Mouse (Mus musculus): ENCODE measurements around the gene Scaper.

The Scaper gene

DNA sequence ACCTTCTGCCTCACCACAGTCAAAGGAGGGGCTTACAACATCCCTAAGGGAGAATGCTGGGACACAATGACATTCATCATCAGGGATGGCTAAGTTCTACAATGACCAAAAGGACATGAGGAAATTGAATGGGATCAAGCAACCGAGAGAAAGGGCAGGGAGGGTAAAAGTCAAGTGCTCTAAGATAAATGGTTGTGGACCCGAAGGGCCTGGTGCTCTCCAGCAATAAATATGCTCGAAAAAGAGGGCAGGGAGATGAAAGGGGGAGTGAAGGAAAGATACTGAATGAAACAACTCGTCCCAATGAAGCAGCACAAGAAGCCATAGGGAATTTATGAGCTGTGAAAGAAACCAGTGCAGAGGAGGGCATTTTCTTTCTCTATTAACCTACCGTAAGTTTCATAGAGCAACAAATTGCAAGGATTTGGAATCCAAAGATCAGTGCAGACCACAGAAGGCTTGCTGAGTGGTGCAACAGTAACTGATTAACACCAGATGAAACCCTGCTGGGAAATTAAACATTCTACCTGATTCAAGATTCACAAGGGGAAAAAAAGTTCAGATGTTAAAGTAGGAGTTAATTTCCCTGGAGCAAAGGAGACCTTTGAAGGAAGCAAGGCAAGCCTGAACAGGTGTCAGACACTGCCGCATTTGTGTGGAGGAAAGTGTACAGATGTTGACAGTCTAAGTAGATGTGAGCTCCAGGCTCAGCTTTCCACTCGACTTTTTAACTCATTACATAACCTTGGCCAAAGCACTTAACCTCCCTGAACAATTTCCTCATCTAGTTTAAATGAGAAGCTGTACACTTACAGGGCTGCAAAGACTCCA is 329.0 kb downstream of the Scaper start:
- no peak for DNase-seq (ENCODE audit: low read depth in 1 of 2, low spot score in 2 of 2)

DNA sequence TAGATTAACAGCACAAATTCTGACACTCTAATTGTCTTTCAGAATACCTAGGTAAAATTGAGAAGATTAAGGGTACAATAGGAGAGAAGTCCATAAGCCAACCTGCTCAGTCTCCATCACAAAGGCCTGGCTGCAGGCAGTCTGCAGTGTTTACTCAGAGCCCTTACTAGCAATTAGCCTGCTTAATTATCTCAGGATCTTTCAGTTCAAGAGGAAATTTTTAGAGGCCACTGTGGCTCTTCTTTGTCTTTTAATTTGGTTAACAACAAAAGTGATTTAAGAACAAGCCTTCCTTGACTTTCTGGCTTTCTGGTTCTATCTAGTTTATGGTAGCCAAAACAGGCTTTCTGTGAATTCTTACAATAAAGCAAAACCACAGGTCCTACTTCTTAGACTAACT is 339.3 kb downstream of the Scaper start:
- no peak for DNase-seq (ENCODE audit: low read depth in 1 of 2, low spot score in 2 of 2)

DNA sequence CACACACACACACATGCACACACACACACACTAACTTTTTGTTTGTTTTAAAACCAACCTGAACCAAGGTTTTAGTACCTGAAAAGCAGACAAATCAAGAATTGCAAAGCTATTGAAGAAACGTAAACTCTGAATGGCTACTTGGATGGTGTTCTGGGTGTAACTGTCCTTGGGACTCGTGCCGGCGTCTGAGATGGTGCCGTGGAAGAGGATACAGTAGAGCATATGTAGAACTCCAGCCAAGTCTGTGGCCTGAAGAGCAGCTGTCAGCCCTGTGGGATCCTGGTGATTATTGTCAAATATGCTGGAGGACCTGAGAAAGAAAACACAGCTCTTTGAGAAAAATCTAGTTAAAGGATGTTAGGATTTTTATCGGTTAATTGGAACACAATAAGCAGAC is 351.8 kb downstream of the Scaper start:
- no peak for DNase-seq (ENCODE audit: low read depth in 1 of 2, low spot score in 2 of 2)

DNA sequence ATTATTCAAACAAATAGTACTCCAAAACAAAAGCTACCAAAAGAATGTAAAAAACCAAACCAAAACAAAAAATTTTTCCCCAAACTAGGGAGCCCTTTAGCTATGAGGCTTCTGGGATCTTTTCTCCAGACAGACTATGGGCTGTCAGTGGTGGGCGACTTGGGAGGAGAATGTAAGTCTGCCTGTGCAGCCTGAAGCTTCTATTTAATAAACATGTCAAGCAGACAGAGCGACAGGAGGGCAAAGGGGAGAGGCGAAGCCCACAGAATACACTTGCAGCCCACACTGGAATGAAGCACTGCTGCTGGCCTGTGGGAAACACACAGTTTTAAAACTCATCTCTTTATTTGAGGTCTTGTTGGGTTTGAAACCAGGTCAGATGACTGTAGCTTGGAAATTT is 356.5 kb downstream of the Scaper start:
- no peak for DNase-seq (ENCODE audit: low read depth in 1 of 2, low spot score in 2 of 2)

DNA sequence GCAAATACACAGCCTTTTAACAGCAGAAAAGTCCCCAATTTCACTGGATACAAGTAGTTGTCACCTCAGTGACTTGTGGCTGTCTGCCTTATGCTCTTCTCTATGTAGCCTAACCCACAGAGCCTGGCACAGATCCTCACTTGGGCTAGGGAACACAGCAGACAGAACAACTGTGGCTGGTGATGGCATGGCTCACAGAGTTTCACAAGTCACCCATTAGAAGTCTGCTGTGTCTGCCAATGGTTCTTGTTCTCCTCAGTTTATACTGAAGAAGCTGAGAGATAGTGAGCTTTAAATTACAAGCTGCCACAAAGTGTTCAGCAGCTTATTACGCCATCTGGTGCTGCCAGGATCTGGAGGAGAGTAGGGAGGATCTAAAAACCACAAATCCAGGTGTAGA is 361.3 kb downstream of the Scaper start:
- DNase-seq (ENCODE audit: low read depth in 1 of 2, low spot score in 2 of 2) = no peak

DNA sequence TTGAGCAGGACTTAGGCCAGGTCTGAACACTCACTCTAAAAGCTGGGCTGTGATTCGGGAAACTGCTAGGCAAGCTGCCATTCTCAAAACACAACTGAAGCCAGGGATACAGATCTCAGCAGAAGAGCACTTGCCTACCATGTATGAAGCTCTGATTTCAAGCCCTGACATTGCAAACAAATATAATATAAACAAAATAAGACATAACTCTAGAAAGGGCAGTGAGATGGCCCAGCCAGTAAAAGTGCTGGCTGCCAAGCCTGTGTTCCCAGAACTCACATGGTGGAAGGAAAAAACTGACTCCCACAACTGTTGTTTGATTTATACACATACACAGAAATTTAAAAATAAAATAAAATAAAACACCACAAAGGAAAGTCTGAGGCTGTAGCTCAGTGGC is 366.8 kb downstream of the Scaper start:
- DNase-seq (ENCODE audit: low read depth in 1 of 2, low spot score in 2 of 2) = no peak

DNA sequence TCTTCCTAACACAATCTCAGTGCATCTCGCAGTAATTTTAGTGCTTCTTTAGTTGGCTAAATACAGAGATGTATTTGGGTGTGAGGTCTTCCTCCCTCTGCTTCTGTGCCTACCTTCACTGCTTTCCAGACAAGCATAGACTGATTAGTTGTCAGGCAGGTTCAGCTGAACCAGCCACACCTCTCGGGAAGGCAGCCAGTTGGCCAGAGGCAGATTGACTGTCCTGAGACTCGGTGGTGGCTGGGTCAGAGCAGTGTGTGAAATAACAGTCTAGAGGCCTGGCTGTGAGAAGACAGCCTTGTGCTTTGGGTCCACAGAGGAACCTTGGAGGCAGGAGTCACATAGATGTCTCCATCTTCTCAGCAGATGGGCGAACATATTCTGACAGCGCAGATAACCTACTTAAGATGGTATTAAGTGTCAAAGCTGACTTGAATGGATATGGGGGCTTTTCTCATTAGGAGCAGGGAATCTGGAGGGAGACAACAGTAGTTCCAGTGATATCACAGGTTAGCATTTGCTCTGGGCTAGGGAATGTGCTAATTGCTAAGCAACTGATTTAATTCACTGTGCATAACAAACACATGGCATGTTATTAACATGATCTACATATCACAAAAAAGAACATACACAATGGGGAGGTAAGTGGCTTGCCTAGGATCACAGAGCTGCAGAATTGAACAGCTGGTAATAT is 369.3 kb downstream of the Scaper start:
- no peak for DNase-seq (ENCODE audit: low read depth in 1 of 2, low spot score in 2 of 2)

DNA sequence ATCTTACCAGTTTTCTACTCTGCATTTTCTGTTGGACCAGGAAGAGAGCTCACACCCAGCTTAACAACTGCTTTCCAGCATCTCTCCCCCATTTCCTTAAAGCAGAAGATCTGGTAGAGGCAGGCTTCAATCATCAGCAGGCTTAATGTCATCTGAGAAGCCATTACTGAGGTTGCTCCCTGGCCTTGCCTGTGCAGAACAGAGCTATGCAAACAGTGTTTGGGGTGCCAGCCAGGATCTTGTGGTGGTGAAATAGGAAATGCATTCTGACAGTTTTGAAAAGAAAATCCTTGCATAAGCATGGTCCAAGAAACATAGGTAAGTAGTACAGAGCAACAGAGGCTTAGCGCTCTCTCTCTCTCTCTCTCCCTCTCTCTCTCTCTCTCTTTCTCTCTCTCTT is 377.0 kb downstream of the Scaper start:
- DNase-seq (ENCODE audit: low read depth in 1 of 2, low spot score in 2 of 2) = no peak

DNA sequence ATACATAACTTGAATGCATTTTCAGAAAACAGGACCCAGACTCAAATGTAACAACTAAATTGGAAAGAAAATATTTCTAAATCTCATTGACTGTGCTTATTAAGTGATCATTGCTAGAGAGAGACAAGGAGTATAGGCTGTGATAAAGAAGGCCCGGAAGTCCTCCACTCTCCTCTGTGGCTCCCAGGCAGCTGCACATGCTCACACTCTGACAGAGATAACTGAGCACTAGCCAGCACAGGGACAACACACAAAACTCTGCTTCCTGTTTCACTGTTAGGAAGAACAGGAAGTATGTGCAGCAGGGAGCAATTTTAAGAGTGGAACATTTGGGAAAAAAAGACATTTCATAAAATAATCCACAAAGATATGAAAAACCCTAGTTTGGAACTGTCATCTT is 382.9 kb downstream of the Scaper start:
- DNase-seq (ENCODE audit: low read depth in 1 of 2, low spot score in 2 of 2) = no peak

DNA sequence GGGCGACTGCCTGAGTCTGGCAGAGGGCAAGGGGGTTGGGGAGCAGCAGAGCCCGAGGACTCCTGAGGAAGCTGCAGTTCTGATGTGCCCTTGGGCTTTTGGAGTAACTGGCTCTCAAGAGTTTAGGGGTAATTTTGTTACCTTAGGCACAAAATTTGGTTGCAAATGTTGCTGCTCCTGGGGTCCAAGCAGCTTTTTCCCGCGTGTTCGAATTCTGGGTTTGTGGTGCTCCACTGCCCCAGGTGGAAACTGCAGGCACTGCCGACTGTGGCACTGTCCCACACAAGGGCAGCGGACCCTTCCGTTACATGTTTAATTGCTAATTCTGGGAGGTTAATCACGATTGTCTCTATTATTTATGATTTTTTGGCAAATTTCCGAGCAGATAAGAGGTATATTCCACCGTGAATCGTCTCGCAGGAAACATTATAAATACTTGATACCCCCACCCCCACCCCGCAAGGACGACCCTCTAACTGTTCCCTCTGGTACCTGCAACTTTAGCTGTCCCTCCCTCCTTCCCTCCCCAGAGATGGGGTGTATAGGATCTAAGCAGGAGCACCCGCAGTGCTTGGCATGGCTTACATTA is 388.5 kb downstream of the Scaper start:
- DNase-seq (ENCODE audit: low read depth in 1 of 2, low spot score in 2 of 2) = no peak

DNA sequence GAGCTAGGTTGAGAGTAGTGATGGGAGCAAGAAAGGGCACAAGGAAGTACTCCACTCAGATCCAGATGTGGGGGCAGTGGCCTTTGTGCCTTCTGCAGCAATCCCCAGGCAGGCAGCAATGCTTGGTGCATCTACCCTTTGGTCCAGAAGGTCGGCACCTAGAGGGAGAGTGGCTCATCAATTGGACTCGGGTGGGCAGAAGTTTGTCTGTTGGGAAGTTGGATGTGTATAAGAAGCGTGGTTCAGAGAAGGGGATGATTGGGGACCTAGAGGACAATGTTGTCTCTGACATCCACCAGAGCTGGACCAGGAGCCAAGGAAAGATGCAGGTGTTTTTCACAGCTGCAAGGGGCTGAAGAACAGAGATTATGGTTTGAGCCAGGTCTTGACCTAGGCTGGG is 389.0 kb downstream of the Scaper start:
- DNase-seq (ENCODE audit: low read depth in 1 of 2, low spot score in 2 of 2) = no peak

DNA sequence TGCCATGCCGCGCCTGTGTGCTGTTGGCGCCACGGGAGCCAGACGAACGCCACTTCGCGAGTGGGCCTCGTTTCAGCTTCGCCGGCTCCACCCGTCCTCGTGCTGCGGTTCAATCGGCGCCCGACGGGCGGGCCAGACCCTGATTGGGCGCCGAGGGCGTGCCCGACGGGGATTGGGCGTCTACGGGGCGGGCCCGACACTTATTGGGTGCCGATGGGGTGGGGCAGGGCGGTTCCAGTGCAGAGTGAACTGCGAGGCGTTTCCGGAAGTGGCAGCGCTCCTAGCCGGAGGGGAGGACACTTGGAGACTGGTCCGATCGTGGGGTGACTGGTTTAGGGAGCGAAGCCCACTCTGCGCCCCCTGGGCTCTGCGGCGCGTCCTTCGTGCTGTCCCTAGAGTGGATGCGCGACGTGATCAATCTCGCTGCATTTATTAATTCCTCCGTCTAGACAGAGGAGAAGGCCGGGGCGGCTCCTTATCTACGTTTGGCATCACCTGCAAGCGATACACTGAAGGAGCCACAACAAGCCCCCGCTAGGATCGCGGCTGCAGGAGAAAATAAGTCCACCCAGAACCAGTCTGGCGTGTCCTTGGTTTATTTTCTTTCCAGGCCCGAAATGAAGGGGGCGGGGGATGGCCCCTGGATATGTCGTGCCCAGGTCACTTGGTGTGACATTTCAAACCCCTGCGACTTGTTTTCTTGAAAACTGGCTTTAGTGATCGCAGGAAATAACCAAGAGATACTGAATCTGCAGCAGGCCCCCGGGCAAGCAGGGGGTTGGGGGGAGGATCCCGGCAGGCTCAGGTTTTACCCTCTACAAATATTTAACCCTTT is 391.5 kb downstream of the Scaper start:
- no peak for DNase-seq (ENCODE audit: low read depth in 1 of 2, low spot score in 2 of 2)

DNA sequence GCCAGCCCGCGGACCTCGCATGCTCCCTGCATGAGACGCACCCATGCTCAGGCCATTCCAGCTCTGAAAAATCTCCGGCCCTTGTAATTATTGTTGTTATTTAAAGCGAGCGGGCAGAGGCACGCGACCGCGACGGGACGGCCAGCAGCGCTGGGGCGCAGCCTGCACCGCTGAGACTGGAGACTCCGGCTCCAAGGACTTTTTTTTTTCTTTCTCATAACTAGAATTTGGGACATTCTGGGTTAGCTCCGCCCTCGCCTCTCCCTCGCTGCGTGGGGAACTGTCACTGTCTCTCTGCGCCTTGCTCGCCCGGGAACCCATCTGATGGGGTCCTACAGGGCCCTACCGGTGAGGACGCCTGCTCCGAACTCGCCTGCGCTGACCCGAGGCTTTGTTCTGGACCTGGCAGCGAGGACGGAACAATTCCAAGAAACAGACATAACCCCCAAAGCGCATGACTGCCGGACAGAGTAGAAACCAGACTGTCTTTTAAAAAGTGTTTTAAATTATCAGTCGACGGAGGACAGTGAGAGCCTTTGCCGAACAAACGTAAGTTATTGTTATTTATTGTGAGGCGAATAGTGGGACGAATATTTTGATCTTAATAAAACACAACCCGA is 392.3 kb downstream of the Scaper start:
- no peak for DNase-seq (ENCODE audit: low read depth in 1 of 2, low spot score in 2 of 2)

DNA sequence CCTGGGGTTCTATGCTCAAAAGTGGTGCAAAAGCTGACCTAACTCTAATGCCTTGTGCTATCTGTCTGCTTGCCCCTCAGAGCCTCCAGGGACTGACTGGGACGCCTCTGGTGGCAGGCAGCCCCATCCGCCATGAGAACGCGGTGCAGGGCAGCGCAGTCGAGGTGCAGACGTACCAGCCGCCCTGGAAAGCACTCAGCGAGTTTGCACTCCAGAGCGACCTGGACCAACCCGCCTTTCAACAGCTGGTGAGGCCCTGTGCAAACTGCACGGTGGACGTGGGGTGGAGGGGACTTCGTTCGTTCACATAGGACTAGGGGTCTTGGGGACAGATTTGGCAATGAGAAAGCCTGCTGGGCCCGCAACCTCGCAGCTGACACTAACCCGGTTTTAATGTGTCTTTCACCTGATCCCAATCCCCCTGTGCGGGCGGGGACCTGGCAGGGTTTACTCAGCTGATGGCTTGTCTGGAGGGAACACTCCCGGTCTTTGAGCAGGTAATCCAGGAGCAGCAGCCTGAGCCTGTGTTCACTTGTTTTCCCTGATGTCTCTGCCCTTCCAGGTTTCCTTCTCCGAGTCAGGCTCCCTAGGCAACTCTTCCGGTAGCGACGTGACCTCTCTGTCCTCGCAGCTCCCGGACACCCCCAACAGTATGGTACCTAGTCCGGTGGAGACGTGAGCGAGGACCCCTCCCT is 392.9 kb downstream of the Scaper start:
- no peak for DNase-seq (ENCODE audit: low read depth in 1 of 2, low spot score in 2 of 2)

DNA sequence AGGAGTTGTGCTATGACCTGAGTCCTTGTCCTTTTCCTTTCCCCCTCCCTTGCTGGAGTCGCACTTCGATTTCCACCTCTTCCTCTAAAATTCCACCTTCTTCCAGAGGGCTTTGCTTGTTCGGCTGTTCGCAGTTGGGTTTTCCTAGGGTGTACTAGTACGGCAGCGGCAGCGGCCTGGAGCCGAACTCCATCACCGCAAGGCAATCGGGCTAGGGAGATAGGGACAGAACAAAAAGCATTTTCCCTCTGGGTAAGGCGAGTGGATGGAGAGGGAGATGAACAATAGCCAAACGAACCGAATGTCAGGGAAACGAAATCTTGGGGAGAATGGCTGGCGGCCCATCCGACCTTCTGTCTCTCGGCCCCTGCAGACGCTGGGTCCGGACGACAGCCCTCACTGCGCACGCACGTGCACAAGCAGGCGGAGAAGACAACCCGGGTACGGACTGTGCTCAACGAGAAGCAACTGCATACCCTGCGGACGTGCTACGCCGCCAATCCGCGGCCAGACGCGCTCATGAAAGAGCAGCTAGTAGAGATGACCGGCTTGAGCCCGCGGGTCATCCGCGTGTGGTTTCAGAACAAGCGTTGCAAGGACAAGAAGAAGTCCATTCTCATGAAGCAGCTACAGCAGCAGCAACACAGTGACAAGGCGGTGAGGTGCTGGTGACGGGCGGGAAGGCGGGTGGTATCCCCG is 394.1 kb downstream of the Scaper start:
- no peak for DNase-seq (ENCODE audit: low read depth in 1 of 2, low spot score in 2 of 2)

DNA sequence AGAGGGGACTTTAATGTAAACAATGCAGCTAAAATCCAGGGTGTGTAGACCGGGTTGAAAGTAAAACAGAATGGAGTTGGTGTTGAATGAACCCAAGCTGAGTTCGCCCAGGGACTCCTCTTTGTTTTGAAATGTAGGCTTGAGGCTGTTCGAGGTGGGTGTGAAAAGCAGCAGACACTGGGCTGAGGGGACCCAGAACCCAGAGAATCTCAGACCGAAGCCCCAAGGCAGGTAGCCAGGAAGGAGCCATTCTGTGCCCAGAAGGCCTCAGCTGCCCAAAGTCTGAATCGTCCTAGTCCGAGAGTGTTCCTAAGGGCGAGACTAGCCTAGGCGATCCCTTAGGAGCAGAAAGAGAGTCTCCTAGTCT is 394.6 kb downstream of the Scaper start:
- DNase-seq (ENCODE audit: low read depth in 1 of 2, low spot score in 2 of 2) = no peak

DNA sequence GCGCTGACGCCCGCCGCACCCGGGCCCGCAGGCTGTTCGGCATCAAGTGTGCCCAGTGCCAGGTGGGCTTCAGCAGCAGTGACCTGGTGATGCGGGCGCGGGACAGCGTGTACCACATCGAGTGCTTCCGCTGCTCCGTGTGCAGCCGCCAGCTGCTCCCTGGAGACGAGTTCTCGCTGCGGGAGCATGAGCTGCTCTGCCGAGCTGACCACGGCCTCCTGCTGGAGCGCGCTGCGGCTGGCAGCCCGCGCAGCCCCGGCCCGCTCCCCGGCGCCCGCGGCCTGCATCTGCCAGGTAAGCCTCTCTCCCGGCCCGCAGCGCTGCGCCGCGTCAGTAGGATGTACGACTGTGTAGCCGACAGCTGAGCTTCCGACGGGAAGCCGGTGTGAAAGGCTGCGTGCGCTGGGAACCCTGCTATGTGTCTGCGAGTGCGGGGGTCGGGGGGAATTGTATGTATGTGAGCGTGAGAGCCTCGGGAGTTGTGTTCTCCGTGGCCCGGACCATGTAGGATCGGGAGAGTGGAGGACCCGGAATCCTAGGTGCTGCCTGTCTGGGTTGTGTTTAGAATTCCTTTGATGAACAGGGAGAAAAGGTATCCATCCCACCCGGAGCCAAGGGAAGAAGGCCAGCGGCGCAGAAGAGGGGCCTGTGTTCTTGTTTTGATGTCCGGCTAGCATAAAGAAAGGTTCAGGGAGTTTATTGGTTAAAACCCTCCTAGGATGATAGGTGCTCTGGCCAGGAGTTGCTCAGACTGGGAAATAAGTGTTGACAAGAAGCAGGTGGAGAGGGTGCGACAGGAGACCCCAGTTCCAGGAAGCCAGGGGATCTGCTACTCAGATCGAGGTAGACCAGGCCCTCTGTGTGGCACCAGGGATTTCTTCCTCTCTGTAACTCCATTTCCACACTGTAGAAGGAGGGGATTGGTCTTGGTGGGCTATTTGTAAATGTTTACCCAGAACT is 395.3 kb downstream of the Scaper start:
- DNase-seq (ENCODE audit: low read depth in 1 of 2, low spot score in 2 of 2) = no peak

DNA sequence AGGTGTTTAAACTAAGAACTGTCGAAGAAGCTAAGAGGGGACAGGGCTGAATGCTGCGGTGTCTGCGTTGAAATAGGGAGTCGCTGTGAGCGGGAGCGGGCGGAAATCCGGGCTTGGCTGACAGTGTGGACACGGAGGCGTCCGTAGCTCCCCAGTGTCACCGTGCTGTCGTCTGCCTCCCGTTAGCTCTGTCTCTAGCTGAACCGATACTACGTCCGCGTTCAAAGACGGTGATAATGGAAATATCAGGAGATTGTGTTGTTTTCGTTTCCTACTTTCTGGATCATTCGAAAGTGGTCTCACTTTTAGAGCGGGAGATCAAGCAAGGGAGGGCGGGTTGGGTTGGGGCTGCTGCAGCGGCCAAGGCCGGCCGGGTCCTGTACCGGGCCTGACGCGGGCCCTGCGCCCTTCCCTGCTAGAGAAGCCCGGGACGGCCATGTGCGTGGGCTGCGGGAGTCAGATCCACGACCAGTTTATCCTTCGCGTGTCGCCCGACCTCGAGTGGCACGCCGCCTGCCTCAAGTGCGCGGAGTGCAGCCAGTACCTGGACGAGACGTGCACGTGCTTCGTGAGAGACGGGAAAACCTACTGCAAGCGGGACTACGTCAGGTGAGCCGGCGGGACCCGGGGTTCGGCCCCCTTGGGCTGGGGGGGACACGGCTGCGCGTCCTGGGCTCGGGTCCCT is 396.1 kb downstream of the Scaper start:
- DNase-seq (ENCODE audit: low read depth in 1 of 2, low spot score in 2 of 2) = no peak

All from monocyte, adult 2 months (primary cell).